Mouse (Mus musculus) MEL (cell line): Measurements from ENCODE around the gene Olfr544. TPM values are rescaled to one million over a fixed set of nuclear protein-coding genes. Genes with fewer than 3 reads are reported as not detected.

ENCODE experiments used
- DNase-seq: peaks from one replicate; pipeline ENCODE4 v3.0.0; 2011; ENCODE audit warnings: low read depth, low spot score
- H3K27ac ChIP-seq: 2 replicates; pipeline ENCODE4 v1.5.1; 2012; ENCODE audit warnings: low read depth, mild to moderate bottlenecking, control low read depth, low read length, moderate library complexity; ENCODE audit not compliant: control insufficient read depth
- H3K27me3 ChIP-seq, 2 experiments: fragments of 150-350 bp in 1 of 2; sonication (generic) in 1 of 2; 2 replicates each; pipeline ENCODE4 v1.6.1; 2012; ENCODE audit warnings: low read length in 2 of 2, mild to moderate bottlenecking in 2 of 2, improper control_type of control experiment in 1 of 2, moderate library complexity in 1 of 2; ENCODE audit not compliant: insufficient read depth in 2 of 2, control insufficient read depth in 1 of 2
- H3K36me3 ChIP-seq, 2 experiments: 2 replicates each; pipeline ENCODE4 v1.6.1; 2012 to 2014; ENCODE audit warnings: low read length in 2 of 2, improper control_type of control experiment in 1 of 2, inconsistent platforms in 1 of 2, mild to moderate bottlenecking in 1 of 2; ENCODE audit not compliant: insufficient read depth in 2 of 2, control insufficient read depth in 1 of 2
- H3K4me1 ChIP-seq, 2 experiments: fragments of 150-350 bp in 1 of 2; sonication (generic) in 1 of 2; 2 replicates each; pipeline ENCODE4 v1.6.1; 2012; ENCODE audit warnings: low read length in 2 of 2, improper control_type of control experiment in 1 of 2, mild to moderate bottlenecking in 1 of 2; ENCODE audit not compliant: insufficient read depth in 2 of 2, control insufficient read depth in 1 of 2
- H3K4me3 ChIP-seq, 2 experiments: fragments of 150-350 bp in 1 of 2; sonication (generic) in 1 of 2; 2 replicates each; pipeline ENCODE4 v1.5.1; 2012; ENCODE audit warnings: low read depth in 2 of 2, low read length in 2 of 2, mild to moderate bottlenecking in 2 of 2, moderate library complexity in 2 of 2, control low read depth in 1 of 2, improper control_type of control experiment in 1 of 2; ENCODE audit not compliant: control insufficient read depth in 1 of 2, insufficient read depth in 1 of 2
- H3K79me2 ChIP-seq: 2 replicates; pipeline ENCODE4 v1.6.1; 2012; ENCODE audit warnings: mild to moderate bottlenecking, low read length, moderate library complexity; ENCODE audit not compliant: control insufficient read depth, poor library complexity, insufficient read depth
- H3K9ac ChIP-seq: 2 replicates; pipeline ENCODE4 v1.6.1; 2012; ENCODE audit warnings: low read depth, mild to moderate bottlenecking, control low read depth, low read length, moderate library complexity; ENCODE audit not compliant: control insufficient read depth, poor library complexity, severe bottlenecking
- H3K9me3 ChIP-seq: fragments of 150-350 bp; sonication (generic); replicated peaks from 2 replicates; pipeline ENCODE4 v1.6.1; 2012; ENCODE audit warnings: mild to moderate bottlenecking, low read length, improper control_type of control experiment, moderate library complexity; ENCODE audit not compliant: insufficient read depth
- BHLHE40 ChIP-seq: IDR thresholded peaks from 2 replicates; pipeline ENCODE4 v1.6.1; 2012; ENCODE audit warnings: low read depth, mild to moderate bottlenecking, inconsistent platforms, low read length, improper control_type of control experiment, borderline replicate concordance
- CTCF ChIP-seq, 3 experiments: IDR thresholded peaks in 2 of 3; conservative IDR thresholded peaks in 1 of 3; 2 replicates each; pipeline ENCODE4 v1.5.1; 2011 to 2012; ENCODE audit warnings: low read length in 3 of 3, low read depth in 2 of 3, mild to moderate bottlenecking in 2 of 3, improper control_type of control experiment in 1 of 3, inconsistent platforms in 1 of 3, mixed read lengths in 1 of 3, moderate library complexity in 1 of 3; ENCODE audit not compliant: control insufficient read depth in 1 of 3, insufficient read depth in 1 of 3, poor library complexity in 1 of 3, severe bottlenecking in 1 of 3
- E2F4 ChIP-seq: IDR thresholded peaks from 2 replicates; pipeline ENCODE4 v1.6.1; 2011; ENCODE audit warnings: low read depth, low read length, improper control_type of control experiment, borderline replicate concordance
- EP300 ChIP-seq, 2 experiments: IDR thresholded peaks; 2 replicates each; pipeline ENCODE4 v1.6.1; 2011; ENCODE audit warnings: improper control_type of control experiment in 2 of 2, low read length in 2 of 2, low read depth in 1 of 2, mild to moderate bottlenecking in 1 of 2
- ETS1 ChIP-seq: IDR thresholded peaks from 2 replicates; pipeline ENCODE4 v1.6.1; 2012; ENCODE audit warnings: low read depth, mild to moderate bottlenecking, inconsistent platforms, low read length, improper control_type of control experiment, moderate library complexity
- GABPA ChIP-seq: IDR thresholded peaks from 2 replicates; pipeline ENCODE4 v1.6.1; 2012; ENCODE audit warnings: low read depth, mild to moderate bottlenecking, inconsistent platforms, low read length, improper control_type of control experiment, moderate library complexity
- GATA1 ChIP-seq: IDR thresholded peaks from 2 replicates; pipeline ENCODE4 v1.6.1; 2011; ENCODE audit warnings: low read depth, low read length, improper control_type of control experiment
- HCFC1 ChIP-seq: IDR thresholded peaks from 2 replicates; pipeline ENCODE4 v1.6.1; 2012; ENCODE audit warnings: low read depth, mild to moderate bottlenecking, inconsistent platforms, low read length, improper control_type of control experiment, moderate library complexity
- JUND ChIP-seq: IDR thresholded peaks from 2 replicates; pipeline ENCODE4 v1.6.1; 2011; ENCODE audit warnings: low read depth, mild to moderate bottlenecking, improper control_type of control experiment, low read length
- MAZ ChIP-seq: IDR thresholded peaks from 2 replicates; pipeline ENCODE4 v1.6.1; 2012; ENCODE audit warnings: low read depth, mild to moderate bottlenecking, inconsistent platforms, low read length, improper control_type of control experiment
- MEF2A ChIP-seq: IDR thresholded peaks from 2 replicates; pipeline ENCODE4 v1.6.1; 2014; ENCODE audit warnings: low read depth, mild to moderate bottlenecking, inconsistent platforms, low read length, improper control_type of control experiment; ENCODE audit not compliant: poor library complexity, insufficient replicate concordance, severe bottlenecking; ENCODE audit errors: extremely low read depth
- MXI1 ChIP-seq: IDR thresholded peaks from 2 replicates; pipeline ENCODE4 v1.6.1; 2011; ENCODE audit warnings: mild to moderate bottlenecking, low read depth, low read length, improper control_type of control experiment
- MYB ChIP-seq: IDR thresholded peaks from 2 replicates; pipeline ENCODE4 v1.6.1; 2011; ENCODE audit warnings: mild to moderate bottlenecking, low read depth, low read length, improper control_type of control experiment
- MYC ChIP-seq: IDR thresholded peaks from 2 replicates; pipeline ENCODE4 v1.6.1; 2011; ENCODE audit warnings: low read depth, mild to moderate bottlenecking, low read length, improper control_type of control experiment, moderate library complexity
- NELFE ChIP-seq: IDR thresholded peaks from 2 replicates; pipeline ENCODE4 v1.6.1; 2011; ENCODE audit warnings: low read depth, low read length, improper control_type of control experiment
- POLR2AphosphoS2 ChIP-seq: IDR thresholded peaks from 2 replicates; pipeline ENCODE4 v1.6.1; 2011; ENCODE audit warnings: low read length, improper control_type of control experiment
- POLR2AphosphoS5 ChIP-seq: IDR thresholded peaks from 2 replicates; pipeline ENCODE4 v1.6.1; 2012; ENCODE audit warnings: low read depth, borderline replicate concordance, mild to moderate bottlenecking, inconsistent platforms, low read length, moderate library complexity, mixed read lengths
- RCOR1 ChIP-seq: IDR thresholded peaks from 2 replicates; pipeline ENCODE4 v1.6.1; 2012; ENCODE audit warnings: low read depth, mild to moderate bottlenecking, inconsistent platforms, low read length, improper control_type of control experiment
- TBP ChIP-seq: IDR thresholded peaks from 2 replicates; pipeline ENCODE4 v1.8.0; 2011; ENCODE audit warnings: low read depth, low read length, improper control_type of control experiment
- TCF12 ChIP-seq: IDR thresholded peaks from 2 replicates; pipeline ENCODE4 v1.6.1; 2014; ENCODE audit warnings: low read depth, mild to moderate bottlenecking, inconsistent platforms, low read length, improper control_type of control experiment, moderate library complexity
- USF1 ChIP-seq: IDR thresholded peaks from 2 replicates; pipeline ENCODE4 v1.6.1; 2014; ENCODE audit warnings: low read depth, mild to moderate bottlenecking, inconsistent platforms, low read length, improper control_type of control experiment, moderate library complexity
- polyA plus RNA-seq, 2 experiments: library from polyadenylated mRNA; stranded (reverse) in 1 of 2; unstranded in 1 of 2; fragments of >175 nt in 1 of 2; fragments of >200 nt in 1 of 2; gene quantifications; 2 replicates each; pipeline versions ENCODE4 v1.2.1 to v1.2.4; 2012; ENCODE audit warnings: low replicate concordance in 2 of 2, low read depth in 1 of 2; ENCODE audit not compliant: insufficient read length in 2 of 2, insufficient read depth in 1 of 2, missing spikeins in 1 of 2
- total RNA-seq: library from RNA; depleted of rRNA; stranded (reverse); fragments of 300-350 nt; gene quantifications from 2 replicates; pipeline ENCODE4 v1.2.3, GENCODE M21; 2012

The Olfr544 gene
- total and polyA plus RNA-seq, 3 experiments: 0.04 to 0.07 TPM; not detected in 1

DNA sequence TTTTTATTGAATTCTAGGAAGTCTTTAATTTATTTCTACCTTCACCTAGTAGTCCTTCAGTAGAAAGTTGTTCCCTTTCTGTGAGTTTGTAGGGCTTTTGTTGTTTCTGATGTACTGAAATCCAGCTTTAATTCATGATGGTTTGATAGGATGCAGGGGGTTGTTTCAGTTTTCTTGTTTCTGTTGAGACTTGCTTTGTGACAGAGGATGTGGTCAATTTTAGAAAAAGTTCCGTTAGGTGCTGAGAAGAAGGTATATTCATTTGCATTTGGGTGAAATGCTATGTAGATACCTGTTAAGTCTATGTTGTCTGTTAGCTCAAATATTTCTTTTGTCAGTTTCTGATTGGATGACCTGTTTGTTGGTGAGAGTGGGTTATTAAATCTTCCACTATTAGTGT is 40.9 kb upstream of the Olfr544 start:
- Histone ChIP-seq H3K36me3 (no peaks in the 10 kb centered on the region), H3K9me3 (no peaks in the 10 kb centered on the region)
- no peak for TF ChIP-seq NELFE
- TF ChIP-seq TBP: no peak
- no peak for TF ChIP-seq E2F4
- TF ChIP-seq, all 39 proteins: peak for 0
- Histone ChIP-seq H3K4me1 (no peaks in the 10 kb centered on the region), H3K27ac (no peak overlapping the region), H3K27me3 (peaks cover 1 to 17% of the 10 kb centered on the region in 2 experiments), H3K79me2 (no peaks in the 10 kb centered on the region), H3K9ac (no peak overlapping the region), H3K4me3 (no peak overlapping the region)
- DNase-seq: no peak

DNA sequence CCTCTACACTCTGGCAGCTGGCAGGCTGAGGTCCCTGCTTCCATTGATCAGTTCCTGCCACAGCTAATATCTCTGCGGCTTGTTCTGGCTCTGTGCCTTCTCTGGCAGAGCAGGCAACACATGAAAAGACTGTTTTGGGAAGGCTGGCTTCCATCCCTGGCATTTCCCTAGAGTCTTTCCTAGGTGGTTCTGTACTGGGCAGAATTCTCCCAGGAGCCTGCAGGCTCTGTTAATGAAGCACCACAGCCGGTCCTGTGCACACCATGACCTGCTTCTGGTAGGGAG is 28.9 kb upstream of the Olfr544 start:
- Histone ChIP-seq H3K79me2 (peaks cover 1% of the 10 kb centered on the region; the same call in 1 of the 2 replicates), H3K27ac (no peak overlapping the region), H3K4me1 (peaks cover 2 to 11% of the 10 kb centered on the region in 2 experiments; a peak in 3 of 4 replicates), H3K4me3 (no peak overlapping the region), H3K27me3 (peaks cover 5 to 6% of the 10 kb centered on the region in 2 experiments; a peak in 3 of 4 replicates), H3K36me3 (peaks cover 0 to 6% of the 10 kb centered on the region in 2 experiments; a peak in 1 of 4 replicates), H3K9ac (no peak overlapping the region), H3K9me3 (no peaks in the 10 kb centered on the region)
- no peak for DNase-seq
- TF ChIP-seq TBP (no peak), HCFC1 (no peak), GABPA (no peak), E2F4 (no peak), USF1 (no peak), BHLHE40 (no peak), POLR2AphosphoS5 (no peak), GATA1 (no peak), ETS1 (no peak), MYC (no peak), JUND (no peak), POLR2AphosphoS2 (no peak), MEF2A (no peak), CTCF (IDR thresholded peaks at IDR 0.05 in 2 of 3, conservative IDR thresholded peaks at IDR 0.05 in 1 of 3; ENCODE audit: control insufficient read depth in 1 of 3, insufficient read depth in 1 of 3, low read depth in 2 of 3, low read length in 3 of 3, poor library complexity in 1 of 3, severe bottlenecking in 1 of 3) (no peak), EP300 (IDR thresholded peaks at IDR 0.05; ENCODE audit: low read depth in 1 of 2, low read length in 2 of 2) (no peak), TCF12 (no peak), MXI1 (no peak), MAZ (no peak), MYB (no peak), RCOR1 (no peak)
